Mouse (Mus musculus): ENCODE measurements at regions not wholly inside any gene's neighbourhood (a gene's known extent, or its start where the extent isn't known, plus 50 kb on each side); places are given as distances from the start of the nearest gene placed in this dataset.
A peak's percentile ranks its signal among the peaks of the same experiment; 100 is the strongest.

GRCm38 (mm10) chr8:96318367-96318766 is 430.0 kb upstream of the Got2 start:
- Histone ChIP-seq H3K27me3 (ENCODE audit: insufficient read depth, low read length) (no peaks in the 10 kb centered on the region), H3K36me3 (replicated peaks) (no peaks in the 10 kb centered on the region), H3K4me3 (ENCODE audit: low read depth, low read length) (no peak overlapping the region), H3K9me3 (replicated peaks) (peaks cover 15% of the 10 kb centered on the region), H3K4me1 (ENCODE audit: insufficient read depth, low read depth, low read length) (no peaks in the 10 kb centered on the region)
- ATAC-seq (ENCODE audit: extremely low read depth, insufficient number of reproducible peaks, low FRiP score, poor library complexity, severe bottlenecking) (no peak), DNase-seq (ENCODE audit: low spot score) (no peak)
- TF ChIP-seq POLR2AphosphoS5 (IDR thresholded peaks at IDR 0.05; ENCODE audit: insufficient replicate concordance, low read depth, low read length) (no peak), TAL1 (conservative IDR thresholded peaks at IDR 0.05; ENCODE audit: low read depth, low read length) (no peak), CTCF (IDR thresholded peaks at IDR 0.05; ENCODE audit: low read depth, low read length) (no peak), GATA2 (IDR thresholded peaks at IDR 0.05; ENCODE audit: borderline replicate concordance, low read depth, low read length) (no peak), GATA1 (IDR thresholded peaks at IDR 0.05; ENCODE audit: borderline replicate concordance, low read length) (no peak)

GRCm38 (mm10) chr8:96308989-96309718 is 420.8 kb upstream of the Got2 start:
- H3K4me3 ChIP-seq (ENCODE audit: low read depth, low read length): no peak overlapping the region
- H3K27me3 ChIP-seq (ENCODE audit: insufficient read depth, low read length): no peaks in the 10 kb centered on the region
- no peaks in the 10 kb centered on the region for H3K4me1 ChIP-seq (ENCODE audit: insufficient read depth, low read depth, low read length)
- no peaks in the 10 kb centered on the region for H3K36me3 ChIP-seq (replicated peaks)
- peaks cover 31% of the 10 kb centered on the region for H3K9me3 ChIP-seq (replicated peaks)
- DNase-seq (ENCODE audit: low spot score) (no peak), ATAC-seq (ENCODE audit: extremely low read depth, insufficient number of reproducible peaks, low FRiP score, poor library complexity, severe bottlenecking) (no peak)
- TF ChIP-seq GATA2 (IDR thresholded peaks at IDR 0.05; ENCODE audit: borderline replicate concordance, low read depth, low read length): no peak
- no peak for TF ChIP-seq CTCF (IDR thresholded peaks at IDR 0.05; ENCODE audit: low read depth, low read length)
- no peak for TF ChIP-seq GATA1 (IDR thresholded peaks at IDR 0.05; ENCODE audit: borderline replicate concordance, low read length)
- no peak for TF ChIP-seq POLR2AphosphoS5 (IDR thresholded peaks at IDR 0.05; ENCODE audit: insufficient replicate concordance, low read depth, low read length)
- no peak for TF ChIP-seq TAL1 (conservative IDR thresholded peaks at IDR 0.05; ENCODE audit: low read depth, low read length)

GRCm38 (mm10) chr8:96296643-96297042 is 408.3 kb upstream of the Got2 start:
- no peaks in the 10 kb centered on the region for H3K27me3 ChIP-seq (ENCODE audit: insufficient read depth, low read length)
- H3K9me3 ChIP-seq (replicated peaks): peaks cover 7% of the 10 kb centered on the region
- H3K36me3 ChIP-seq (replicated peaks): no peaks in the 10 kb centered on the region
- no peak overlapping the region for H3K4me3 ChIP-seq (ENCODE audit: low read depth, low read length)
- no peaks in the 10 kb centered on the region for H3K4me1 ChIP-seq (ENCODE audit: insufficient read depth, low read depth, low read length)
- ATAC-seq (ENCODE audit: extremely low read depth, insufficient number of reproducible peaks, low FRiP score, poor library complexity, severe bottlenecking) (peak; percentile 8; the same call in 1 of the 2 replicates), DNase-seq (ENCODE audit: low spot score) (no peak)
- no peak for TF ChIP-seq GATA2 (IDR thresholded peaks at IDR 0.05; ENCODE audit: borderline replicate concordance, low read depth, low read length)
- no peak for TF ChIP-seq GATA1 (IDR thresholded peaks at IDR 0.05; ENCODE audit: borderline replicate concordance, low read length)
- TF ChIP-seq POLR2AphosphoS5 (IDR thresholded peaks at IDR 0.05; ENCODE audit: insufficient replicate concordance, low read depth, low read length): no peak
- TF ChIP-seq CTCF (IDR thresholded peaks at IDR 0.05; ENCODE audit: low read depth, low read length): no peak
- no peak for TF ChIP-seq TAL1 (conservative IDR thresholded peaks at IDR 0.05; ENCODE audit: low read depth, low read length)

- Histone ChIP-seq H3K27me3 (ENCODE audit: insufficient read depth, low read length) (no peaks in the 10 kb centered on the region), H3K36me3 (replicated peaks) (no peaks in the 10 kb centered on the region), H3K9me3 (replicated peaks) (peaks cover 13% of the 10 kb centered on the region), H3K4me1 (ENCODE audit: insufficient read depth, low read depth, low read length) (no peaks in the 10 kb centered on the region), H3K4me3 (ENCODE audit: low read depth, low read length) (no peak overlapping the region)
- ATAC-seq (ENCODE audit: extremely low read depth, insufficient number of reproducible peaks, low FRiP score, poor library complexity, severe bottlenecking): no peak
- TF ChIP-seq GATA2 (IDR thresholded peaks at IDR 0.05; ENCODE audit: borderline replicate concordance, low read depth, low read length): no peak
- no peak for TF ChIP-seq CTCF (IDR thresholded peaks at IDR 0.05; ENCODE audit: low read depth, low read length)
- no peak for TF ChIP-seq POLR2AphosphoS5 (IDR thresholded peaks at IDR 0.05; ENCODE audit: insufficient replicate concordance, low read depth, low read length)
- no peak for TF ChIP-seq TAL1 (conservative IDR thresholded peaks at IDR 0.05; ENCODE audit: low read depth, low read length)
- TF ChIP-seq GATA1 (IDR thresholded peaks at IDR 0.05; ENCODE audit: borderline replicate concordance, low read length): no peak
- no peak for DNase-seq (ENCODE audit: low spot score)
Observed at GRCm38 (mm10) chr8:96290740-96291139, 402.4 kb upstream of the Got2 start.

- TF ChIP-seq CTCF (IDR thresholded peaks at IDR 0.05; ENCODE audit: low read depth, low read length) (no peak), TAL1 (conservative IDR thresholded peaks at IDR 0.05; ENCODE audit: low read depth, low read length) (no peak), POLR2AphosphoS5 (IDR thresholded peaks at IDR 0.05; ENCODE audit: insufficient replicate concordance, low read depth, low read length) (no peak), GATA2 (IDR thresholded peaks at IDR 0.05; ENCODE audit: borderline replicate concordance, low read depth, low read length) (no peak), GATA1 (IDR thresholded peaks at IDR 0.05; ENCODE audit: borderline replicate concordance, low read length) (no peak)
- H3K4me1 ChIP-seq (ENCODE audit: insufficient read depth, low read depth, low read length): no peaks in the 10 kb centered on the region
- no peak overlapping the region for H3K4me3 ChIP-seq (ENCODE audit: low read depth, low read length)
- peaks cover 10% of the 10 kb centered on the region for H3K9me3 ChIP-seq (replicated peaks)
- ATAC-seq (ENCODE audit: extremely low read depth, insufficient number of reproducible peaks, low FRiP score, poor library complexity, severe bottlenecking) (no peak), DNase-seq (ENCODE audit: low spot score) (no peak)
- no peaks in the 10 kb centered on the region for H3K36me3 ChIP-seq (replicated peaks)
- H3K27me3 ChIP-seq (ENCODE audit: insufficient read depth, low read length): no peaks in the 10 kb centered on the region
Observed at GRCm38 (mm10) chr8:96289519-96289918, 401.2 kb upstream of the Got2 start.

- TF ChIP-seq GATA2 (IDR thresholded peaks at IDR 0.05; ENCODE audit: borderline replicate concordance, low read depth, low read length) (no peak), GATA1 (IDR thresholded peaks at IDR 0.05; ENCODE audit: borderline replicate concordance, low read length) (no peak)
- no peaks in the 10 kb centered on the region for H3K36me3 ChIP-seq (replicated peaks)
Observed at GRCm38 (mm10) chr8:96288525-96288924, 400.2 kb upstream of the Got2 start.

More at GRCm38 (mm10) chr8:96288525-96288924, 400.2 kb upstream of the Got2 start:
- Histone ChIP-seq H3K9me3 (replicated peaks) (peaks cover 10% of the 10 kb centered on the region), H3K4me1 (ENCODE audit: insufficient read depth, low read depth, low read length) (no peaks in the 10 kb centered on the region), H3K27me3 (ENCODE audit: insufficient read depth, low read length) (no peaks in the 10 kb centered on the region), H3K4me3 (ENCODE audit: low read depth, low read length) (no peak overlapping the region)
- ATAC-seq (ENCODE audit: extremely low read depth, insufficient number of reproducible peaks, low FRiP score, poor library complexity, severe bottlenecking) (no peak), DNase-seq (ENCODE audit: low spot score) (no peak)
